Mouse (Mus musculus) layer of hippocampus, adult 9-11 months (tissue): ENCODE results near the gene Nrarp.
A peak's percentile ranks its signal among the peaks of the same experiment; 100 is the strongest.

ENCODE experiments used
- DNase-seq: peaks from one replicate; pipeline ENCODE4 v3.0.0; 2022

Gene Nrarp

DNA sequence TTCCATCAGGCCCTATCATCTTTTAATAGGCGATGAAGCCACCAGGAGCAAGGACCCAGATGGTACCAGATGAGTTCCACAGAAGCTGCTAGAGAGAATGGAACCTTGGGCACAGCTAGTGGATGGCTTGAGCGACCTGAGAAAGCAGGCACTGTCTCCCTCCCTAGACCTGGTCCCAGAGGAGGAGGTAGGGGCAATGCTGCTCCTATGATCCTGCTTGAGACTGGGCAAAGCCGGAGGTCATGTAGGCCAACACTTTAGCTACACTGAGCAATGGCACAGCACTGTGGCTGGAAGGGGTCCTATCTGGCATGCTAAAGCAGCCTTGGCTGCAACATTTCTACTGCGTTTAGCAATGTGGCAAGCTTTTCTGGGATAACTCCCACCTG is 4.9 kb upstream of the Nrarp start:
- DNase-seq: no peak

DNA sequence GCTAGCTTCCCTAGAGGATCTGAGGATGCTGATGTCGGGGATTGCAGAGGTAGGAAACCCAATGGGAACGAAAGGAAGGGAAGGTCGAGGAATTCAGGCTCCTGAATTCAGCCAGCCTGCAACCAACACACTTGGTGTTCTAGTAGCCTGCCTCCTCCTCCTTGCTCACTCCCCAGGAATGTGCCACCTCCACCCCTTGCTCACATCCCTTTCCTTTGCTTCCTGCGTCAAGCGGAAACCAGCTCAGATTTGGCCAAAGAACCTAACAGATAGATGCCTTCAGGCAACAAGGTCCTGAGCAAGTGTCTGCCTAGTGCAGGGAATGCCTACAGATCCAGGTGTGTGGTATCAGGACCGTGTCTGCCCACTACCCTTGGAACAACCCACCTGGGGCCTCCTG is 4.0 kb upstream of the Nrarp start:
- DNase-seq: no peak

DNA sequence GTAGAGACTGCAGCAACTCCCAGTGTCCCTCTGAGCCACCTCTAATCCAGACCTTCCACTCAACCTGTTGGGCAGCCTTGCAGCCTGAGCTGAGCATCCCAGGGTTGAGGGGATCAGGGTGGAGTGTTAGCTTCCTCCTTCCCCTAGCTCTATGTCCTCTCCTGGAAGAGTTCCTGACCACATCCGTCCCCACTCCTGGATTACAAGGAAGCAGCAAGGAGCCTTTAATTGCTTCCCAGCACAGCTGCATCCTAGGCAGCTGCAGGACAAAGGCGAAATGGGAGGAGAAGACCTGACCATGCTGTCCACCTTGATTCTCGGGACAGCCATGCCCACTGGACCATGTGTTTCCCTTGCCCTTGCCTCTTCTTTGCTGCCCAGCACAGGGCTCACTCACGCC is 3.5 kb upstream of the Nrarp start:
- DNase-seq: no peak

DNA sequence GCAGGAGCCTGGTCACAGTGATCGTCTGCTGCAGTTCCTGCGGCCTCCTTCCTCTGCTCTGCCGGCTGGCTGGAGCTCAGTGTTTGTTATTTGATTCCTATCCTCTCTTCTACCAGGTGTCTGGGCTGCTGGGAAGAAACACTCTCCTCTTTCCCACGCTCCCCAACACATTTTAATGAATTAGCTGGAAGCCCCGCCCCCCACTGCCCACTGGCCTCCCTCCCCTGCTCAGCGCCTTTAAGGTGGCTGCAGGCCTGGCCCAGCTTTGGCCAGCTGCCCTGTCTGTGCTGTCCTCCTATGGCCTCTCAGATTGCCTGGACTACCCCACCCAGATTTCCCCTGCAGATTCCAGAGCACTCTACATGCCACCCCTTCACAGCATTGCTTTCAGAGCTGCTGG is 2.9 kb upstream of the Nrarp start:
- DNase-seq: peak; percentile 43

DNA sequence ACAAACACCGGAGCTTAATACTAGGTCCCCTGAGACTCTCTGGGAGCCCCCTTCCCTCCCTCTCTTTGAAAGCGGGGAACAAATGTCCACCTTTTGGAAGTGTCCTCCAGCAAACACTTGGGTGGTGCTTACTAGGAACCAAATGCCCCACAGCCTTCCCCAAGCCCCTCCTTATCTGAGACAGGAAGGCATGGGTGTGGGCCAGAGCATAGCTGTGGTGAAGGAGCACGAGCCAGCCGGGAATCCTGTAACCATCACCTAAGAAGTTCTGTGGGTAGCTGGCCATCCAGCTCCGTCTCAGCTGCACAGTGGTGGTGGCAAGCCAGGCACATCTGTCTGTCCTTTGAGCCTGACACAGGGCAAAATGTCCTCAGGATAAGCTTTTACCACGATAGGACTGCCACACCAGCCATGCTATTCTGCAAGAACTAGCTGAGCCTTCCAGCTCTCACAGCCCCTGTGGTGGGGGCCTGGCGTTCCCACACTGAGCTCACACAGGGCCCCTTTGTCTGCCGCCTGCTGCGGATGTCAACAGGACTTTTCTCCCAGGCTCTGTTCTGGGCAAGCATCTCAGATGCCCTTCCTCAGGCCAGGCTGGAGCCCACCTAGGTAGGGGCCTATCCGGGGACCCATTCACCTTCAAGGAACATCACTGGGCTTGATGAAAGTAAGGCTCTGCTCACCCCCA is 2.1 kb upstream of the Nrarp start:
- DNase-seq: peak; percentile 75

DNA sequence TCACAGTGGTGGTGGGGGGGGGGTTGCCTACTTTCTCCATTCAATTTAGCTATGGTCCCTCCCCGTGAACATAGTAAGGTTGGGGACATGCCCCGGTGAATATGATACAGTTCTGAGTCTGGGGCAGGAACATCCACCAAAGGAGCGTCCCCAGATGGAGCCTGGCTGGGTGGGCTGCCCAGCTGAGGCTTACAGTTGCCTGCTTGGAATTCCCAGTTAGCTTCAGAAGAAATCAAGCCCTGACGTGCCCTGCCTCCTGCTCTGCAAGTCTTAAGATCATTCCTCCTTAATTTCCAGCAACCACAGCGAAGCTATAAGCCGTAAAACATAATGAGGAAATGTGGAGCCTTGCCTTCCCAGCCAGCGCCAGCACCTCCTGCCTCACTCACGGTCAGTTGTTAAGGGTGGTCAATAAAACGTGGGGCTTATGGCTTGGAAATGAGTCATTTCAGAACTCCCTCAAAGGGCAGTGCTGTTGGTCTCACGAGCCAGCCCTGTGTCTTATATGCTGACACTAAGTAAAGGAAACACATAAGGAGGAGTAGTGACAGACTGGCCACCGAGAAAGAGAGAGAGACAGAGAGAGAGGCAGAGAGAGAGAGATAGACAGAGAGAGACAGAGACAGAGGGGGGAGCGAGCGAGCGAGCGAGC is 866 bp upstream of the Nrarp start:
- DNase-seq: no peak

DNA sequence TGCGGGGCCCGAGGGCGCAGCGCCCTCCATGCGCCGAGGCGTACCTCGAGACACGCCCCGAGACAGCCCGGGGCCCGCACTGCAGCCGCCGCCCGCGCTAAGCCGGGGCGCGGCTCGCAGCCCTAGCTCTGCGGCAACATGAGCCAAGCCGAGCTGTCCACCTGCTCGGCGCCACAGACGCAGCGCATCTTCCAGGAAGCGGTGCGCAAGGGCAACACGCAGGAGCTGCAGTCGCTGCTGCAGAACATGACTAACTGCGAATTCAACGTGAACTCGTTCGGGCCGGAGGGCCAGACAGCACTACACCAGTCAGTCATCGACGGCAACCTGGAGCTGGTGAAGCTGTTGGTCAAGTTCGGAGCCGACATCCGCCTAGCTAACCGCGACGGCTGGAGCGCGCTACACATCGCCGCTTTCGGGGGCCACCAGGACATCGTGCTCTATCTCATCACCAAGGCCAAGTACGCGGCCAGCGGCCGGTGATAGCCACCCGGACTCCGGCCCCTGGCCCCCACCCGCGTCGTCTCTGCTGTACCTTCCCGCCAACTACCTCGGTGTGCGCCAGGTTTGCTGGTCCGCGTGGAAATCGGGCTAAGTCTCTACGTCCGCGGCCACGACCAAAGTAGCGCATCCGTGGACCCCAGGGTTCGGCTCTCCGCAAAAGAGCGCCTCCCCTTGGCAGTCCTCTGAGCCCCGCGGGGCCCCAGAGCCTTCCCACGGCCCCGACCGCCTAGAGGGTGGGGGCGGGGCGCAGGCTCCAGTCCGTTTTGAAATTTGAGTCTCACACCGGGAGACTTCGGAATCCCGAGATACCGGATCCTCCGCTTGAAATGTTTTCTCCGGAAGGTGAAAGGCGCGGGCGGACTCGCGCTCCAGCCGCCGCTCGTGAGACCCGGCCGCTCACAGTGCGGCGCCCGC is 674 bp downstream of the Nrarp start:
- no peak for DNase-seq

DNA sequence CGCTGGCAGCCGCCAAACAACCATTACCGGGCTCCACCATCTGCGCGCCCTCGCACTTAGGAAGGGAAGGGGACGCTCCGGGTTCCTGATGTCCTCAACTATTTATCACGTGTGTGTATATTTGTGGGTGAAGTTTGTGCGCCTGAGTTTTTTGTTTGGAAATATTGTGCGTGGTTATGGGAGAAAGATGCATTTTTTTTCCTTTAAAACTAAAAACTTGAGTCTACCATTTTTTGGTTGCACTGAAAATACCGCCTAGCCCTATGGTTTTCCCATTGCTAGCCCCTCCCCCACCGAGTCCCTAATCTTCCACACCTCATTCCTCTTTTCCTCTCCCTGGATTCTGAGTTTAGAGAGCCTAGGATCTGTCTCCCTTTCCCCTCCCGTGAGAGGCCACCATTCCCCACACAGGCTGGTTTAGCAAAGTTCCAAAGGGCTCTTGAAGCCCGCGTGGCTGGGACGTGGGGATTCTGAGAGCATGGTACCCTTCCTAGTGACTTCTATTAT is 1.4 kb downstream of the Nrarp start:
- no peak for DNase-seq

DNA sequence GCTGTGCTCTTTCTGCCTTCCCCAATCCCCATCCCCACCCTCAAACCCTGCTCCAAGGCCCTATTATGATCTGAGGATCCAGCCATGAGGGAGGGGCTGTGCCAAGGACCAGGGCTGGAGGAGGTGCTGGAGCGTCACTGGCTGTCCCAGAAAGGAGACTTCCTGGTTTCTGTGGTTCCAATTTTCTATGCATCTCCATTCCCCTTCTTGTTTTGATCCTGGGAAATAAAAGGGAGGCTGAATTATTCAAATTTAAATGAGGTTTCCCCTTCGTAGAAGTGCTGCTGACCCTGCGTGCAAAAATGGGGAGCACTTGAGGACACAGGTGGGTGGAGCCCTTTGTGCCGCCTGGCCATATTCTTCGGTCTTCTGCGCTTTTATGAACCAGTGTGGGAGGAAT is 2.1 kb downstream of the Nrarp start:
- peak; percentile 41 for DNase-seq

DNA sequence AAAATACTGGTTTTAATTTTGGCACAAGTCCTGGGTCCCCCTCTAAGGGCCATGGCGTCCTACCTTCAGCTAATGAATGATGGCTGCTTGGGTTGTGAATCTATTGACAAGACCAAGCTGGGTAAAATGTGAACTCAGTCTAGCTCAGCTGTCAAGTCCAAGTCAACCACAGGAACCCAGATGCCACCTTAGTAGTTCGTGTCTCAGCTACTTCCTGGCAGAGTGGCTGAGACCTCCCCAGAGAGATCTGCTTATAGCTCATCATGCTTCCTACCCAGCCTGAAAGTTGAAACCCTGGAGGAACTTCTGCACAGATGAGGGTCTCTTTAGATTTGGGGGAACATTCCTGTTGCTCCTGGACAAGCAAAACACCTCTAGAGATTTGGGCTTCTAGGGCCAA is 2.8 kb downstream of the Nrarp start:
- DNase-seq: no peak

DNA sequence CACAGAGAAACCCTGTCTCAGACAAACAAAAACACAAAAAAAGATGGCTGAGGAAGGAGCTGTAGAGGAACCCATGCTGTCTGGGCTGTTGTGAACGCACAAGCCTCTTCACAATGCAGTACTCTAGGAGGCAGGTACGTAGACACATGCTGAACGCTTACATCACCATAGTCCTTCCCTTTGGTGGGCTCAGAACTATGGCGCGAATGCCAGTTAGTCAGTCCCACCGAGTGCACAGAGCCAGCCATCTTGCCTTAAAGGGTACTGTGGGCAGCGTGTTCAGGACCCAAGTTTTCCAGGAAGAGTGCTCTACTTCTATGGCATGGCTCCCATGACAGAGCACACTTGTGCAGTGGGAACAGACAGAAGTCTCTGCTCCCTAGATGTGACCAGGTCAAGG is 3.9 kb downstream of the Nrarp start:
- no peak for DNase-seq

DNA sequence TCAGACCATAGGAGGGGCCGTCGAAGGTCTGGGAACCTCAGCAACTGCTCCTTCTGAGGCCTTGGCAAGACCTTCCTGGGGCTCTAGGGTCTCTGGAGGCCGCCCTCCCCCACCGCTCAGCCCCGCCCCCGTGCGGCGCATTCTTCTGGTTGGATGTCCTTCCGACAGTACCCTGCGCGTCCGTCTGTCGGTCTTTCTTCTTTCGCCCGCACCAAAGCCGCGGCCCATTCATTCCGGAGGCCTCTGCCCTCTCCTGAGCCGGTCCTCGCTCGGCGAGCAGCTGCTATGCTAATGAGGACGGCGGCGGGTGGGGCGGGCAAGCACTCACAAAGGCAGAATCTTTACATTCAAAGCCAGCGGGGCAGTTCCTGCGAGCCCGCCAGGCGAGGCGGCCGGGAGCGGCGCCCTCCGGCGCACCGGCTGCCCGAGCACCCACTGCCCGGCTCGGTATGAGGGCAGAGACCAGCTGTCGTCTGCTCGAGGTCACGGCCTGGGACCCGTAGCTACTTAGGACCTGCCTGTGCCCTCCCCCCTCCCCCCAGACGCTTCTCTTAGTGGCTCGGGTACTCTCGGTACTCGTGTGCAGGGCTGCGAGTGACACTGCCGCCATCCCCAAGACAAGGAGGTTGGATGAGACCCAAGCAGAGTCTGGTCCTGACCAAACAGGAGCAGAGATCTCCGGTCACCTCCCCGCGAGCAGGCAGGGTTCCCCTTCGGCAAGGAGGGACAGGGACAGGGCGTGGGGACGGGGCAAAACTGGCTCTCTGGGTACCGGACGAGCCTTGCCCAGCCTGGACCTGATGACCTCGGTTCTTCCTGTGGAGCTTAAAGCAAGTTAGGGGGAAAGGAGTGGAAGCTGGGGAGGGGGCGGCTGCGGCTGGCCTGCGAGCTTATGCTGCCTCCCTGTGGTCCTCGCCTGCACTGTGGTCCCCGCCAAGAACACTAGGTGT is 5.3 kb downstream of the Nrarp start:
- DNase-seq: peak; percentile 40

DNA sequence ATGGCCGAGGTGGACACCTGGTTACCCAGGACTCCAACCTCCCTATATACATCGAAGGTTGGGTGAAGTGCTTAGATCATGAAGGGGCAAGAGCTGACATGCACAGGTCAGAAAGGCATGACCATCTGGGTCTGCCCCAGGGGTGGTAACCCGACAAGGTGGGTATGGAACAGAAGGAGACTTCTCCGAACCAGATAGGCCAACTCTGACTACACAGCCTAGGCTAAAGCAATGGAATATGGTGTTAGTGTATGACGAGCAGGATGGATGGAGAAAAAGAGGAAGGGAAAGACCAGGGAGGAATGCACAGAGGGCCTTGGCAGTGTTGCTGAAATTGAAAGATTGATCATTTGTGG is 6.0 kb downstream of the Nrarp start:
- no peak for DNase-seq

DNA sequence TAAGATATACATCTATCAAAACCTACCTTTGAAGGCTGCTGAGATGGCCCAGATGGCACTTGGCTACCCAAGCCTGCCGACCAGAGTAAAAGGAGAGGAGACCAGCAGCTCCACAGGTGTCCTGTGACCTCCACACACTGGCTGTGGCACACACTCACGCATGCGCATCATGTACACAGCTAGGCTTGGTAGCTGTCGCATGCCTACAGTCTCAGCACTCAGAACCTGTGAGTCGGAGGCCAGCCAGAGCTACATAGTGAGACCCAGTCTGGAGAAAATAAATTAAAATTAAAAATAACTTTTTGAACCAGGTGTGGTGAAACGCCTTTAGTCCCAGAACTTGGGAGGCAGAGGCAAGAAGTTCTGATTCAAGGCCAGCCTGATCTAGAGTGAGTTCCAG is 7.3 kb downstream of the Nrarp start:
- no peak for DNase-seq

DNA sequence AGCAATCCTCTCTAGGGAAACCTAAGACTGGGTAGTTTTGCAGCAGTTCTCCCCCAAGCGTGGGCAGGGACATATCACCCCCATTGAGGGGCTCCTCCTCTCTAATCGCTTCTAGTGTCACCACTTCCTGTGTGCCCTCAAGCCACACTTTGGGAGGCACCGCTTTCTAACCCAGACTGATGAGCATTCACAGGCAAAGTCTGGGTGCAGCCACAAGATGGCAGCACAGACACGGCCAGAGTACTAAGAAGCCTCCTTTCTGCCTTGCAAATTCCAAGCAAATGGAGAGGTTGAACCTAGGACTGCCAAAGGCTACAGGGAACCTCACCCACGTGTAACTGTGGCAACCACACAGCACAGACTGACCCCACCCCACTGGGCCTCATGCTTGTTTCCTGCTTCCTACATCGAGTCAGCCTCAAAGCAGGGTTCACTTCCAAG is 12.8 kb downstream of the Nrarp start:
- peak; percentile 82 for DNase-seq

DNA sequence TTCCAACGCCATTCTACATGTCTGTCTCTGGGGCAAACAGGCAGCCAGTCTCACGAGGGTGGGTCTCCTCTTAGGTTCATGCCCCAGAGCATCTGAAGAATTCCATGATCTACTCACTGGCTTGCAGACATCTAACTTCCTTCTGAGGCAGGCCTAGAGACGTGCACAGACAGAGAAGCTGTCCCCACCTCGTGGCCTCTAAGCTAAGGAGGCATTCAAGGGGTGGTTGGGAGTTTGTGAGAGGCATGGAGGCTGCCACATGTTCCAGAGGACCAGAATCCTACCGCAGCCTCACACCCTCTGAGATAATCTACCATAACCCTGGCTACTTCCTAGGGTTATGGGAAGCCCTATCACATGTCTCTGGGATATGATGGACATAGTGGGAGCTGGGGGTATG is 13.4 kb downstream of the Nrarp start:
- no peak for DNase-seq

DNA sequence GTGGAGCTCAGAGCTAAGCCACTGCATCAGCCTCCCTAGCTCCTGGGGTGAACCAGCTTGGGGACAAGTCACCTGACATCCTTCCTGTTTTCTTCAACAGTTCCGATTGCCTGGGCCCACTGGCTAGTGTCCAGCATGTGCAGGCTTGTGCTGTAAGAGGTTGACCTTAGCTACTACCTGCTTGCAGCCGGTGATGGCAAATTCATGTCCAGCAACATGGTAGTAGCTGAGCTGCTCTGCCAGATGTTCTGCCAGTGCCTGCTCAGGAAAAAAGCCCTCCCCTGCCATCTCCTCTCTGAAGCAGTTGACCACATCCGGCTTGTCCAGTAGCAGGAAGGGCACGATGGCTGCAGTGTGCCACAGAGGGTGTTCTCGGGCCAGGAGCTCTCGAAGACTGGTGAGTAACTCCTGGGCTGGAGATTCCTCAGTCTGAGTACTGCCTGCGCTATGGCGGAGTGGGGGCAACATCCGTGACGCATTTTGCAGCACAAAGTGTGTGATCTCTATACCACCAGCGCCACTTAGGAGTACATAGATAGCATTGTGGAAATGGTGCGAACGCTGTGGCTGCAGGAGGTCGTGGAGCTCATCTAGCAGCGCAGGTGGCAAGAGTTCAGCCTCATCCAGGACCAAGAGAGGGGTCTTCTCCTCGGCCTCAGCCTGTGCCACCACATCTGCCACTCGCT is 14.1 kb downstream of the Nrarp start:
- DNase-seq: no peak

DNA sequence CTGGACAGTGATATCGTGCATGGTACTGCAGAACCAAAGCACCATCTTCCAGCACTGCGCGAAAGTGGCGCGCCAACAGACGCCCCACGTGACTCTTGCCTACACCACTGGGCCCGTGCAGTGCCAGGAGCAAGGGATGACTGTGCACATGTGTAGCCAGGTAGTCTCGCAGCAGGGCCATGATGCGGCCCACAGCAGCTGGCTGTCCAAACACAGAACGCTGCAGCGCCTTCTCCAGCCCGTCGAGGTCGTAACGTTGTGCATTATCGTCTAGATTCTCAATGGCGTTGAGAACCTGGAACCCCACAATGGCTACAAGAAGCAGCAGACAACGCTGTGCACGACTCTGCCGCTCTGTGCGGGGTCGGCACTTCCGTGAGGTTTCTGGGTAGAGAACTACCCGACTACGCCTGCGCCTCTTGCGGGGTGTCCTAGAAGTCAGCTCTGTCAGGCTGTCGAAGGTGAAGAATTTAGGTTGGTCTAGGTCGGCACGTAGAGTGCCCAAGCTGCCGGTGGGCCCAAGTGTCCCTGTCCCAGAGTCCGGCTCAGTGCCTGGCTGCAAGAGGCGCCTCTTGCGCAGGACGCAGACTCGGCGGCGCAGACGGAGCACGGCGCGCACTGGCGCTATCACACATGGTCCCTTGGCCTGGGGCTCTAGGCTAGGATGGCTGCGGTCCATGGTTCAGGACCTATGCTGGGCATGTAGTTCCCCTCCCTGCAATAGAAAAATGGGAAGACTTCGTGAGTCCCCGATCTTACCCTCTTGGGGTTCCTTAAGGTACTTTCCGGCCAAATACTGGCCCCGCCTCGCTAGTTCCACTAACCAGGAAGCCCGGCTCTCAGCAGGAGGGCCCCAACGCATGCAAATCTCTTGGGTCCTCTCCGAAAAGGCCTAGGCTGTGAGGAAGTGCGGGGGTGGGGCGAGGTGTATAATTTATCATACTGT is 14.9 kb downstream of the Nrarp start:
- no peak for DNase-seq

DNA sequence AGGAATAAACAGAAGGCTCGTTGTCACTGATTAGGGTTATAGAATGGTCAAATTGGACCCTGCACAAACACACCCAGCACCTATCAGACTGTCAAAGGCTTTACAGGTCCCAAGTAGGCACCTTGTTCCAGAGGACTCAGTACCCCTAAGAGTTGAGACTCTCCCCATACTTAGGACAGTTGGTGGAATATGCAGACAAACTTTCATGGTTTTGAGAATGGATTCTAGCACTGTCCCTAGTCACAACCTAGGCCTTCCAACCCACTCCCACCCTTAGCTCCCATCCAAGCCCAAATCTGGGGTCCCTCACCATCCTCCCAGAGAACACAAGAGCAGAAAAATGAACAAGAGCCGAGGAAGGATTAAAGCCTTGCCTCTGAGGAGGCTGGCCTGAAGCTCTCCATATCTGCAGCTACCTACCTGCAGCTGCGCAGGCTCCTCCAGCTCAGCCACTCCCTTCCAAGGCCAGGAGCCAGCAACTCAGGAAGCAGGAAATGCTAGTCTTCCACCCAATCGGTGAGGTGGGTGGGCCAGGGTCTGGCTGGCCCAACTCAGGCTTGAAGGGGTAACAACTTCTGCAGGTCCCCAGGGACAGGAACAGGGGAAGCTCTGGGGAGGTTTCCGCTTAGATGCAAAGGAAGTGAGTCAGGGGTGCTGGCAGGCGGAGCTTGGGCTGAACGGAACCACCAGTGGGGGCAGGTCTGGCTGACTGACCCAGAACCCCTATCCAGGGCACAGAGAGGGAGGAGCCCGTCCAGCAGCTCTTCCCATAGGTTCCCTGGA is 15.8 kb downstream of the Nrarp start, which contains the start of gene Tor4a:
Gene Tor4a, minus strand, starts transcription at position 715 of the 783 bp plus-strand sequence.
- DNase-seq: peak; percentile 67

DNA sequence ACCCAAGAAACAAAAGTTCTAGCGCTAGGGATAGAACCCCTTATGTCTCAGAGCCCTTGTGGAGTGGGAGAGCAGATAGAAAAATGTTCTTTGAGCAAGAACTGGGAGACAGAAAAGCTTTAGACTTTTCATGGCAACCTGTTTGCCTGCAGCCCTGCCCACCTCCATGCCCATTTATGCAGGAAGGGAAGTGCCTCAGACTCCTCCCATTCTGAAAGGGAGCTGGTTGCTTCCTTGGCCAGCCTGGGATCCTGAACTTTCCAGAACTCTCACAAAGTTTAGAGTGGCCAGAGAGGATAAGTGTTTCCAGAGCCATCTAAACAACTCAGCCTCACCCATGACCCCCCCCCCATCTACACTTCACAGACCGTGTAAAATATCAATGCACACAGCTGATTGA is 16.6 kb downstream of the Nrarp start:
- no peak for DNase-seq
